8 mouse cellular contexts compared by ENCODE assay signal in the genomic region with DNA sequence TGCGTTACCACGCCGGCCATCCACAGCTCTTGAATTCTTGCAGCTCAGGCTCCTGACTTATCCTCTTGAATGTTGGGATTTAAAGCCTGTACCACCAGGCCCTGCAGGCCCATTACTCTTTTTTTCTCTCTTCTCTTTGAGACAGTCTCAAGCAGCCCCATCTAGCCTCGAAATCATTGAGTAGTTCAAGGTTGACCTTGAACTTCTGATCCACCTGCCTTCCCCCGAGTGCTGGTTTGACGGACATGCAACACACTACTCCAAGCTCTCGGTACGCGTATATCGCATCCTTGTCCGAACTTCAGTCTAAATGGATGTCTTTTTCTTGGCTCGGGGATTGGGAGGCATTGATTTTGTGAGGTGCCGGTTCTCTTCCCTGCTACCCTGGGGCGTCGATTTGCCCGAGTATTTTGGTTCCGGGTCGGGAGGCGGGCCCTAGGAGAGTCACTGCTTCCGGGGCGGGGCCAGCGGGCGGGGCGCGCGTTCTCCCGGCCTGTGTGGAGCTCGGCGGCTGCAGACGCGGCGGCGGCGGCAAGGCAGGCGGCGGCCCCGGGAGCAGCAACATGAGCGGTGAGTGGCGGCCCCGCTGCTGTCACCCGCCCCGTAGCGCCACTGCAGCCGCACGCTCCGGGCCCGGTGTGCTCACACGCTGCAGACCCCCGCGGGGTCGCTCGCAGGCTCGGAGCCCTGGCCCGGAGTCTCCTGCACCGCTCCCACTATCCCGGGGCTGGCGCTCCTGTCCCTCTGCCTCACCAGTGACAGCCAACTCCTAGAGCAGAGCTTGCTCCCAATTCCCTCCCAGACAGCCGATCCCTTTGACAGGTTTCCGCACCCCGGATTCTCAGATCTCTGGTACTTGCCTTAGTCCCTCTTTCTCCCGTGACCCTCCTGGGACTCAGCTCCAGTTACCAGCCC. TPM values are rescaled to one million over a fixed set of nuclear protein-coding genes. Genes with fewer than 3 reads are reported as not detected.
DNase-seq lines count a peak whose midpoint lies in the region; ATAC-seq and TF ChIP-seq lines count a peak whose summit lies in the region.

Snx29 (plus strand) TSS at position 500 of the 915 bp plus-strand sequence.

- intact Hi-C loops in heart, postnatal 36 days (cut with DNase I), result loop anchor here (2.0 kb wide), 3 partner anchors 68 to 120 kb away; partner anchors contain the start of genes Gspt1 and Rsl1d1

- H3K4me2 ChIP-seq in forebrain, embryonic 16.5 days (ENCODE audit: low read length), result peak within 1 kb of the TSS; percentile 95
- H3K4me2 ChIP-seq in lung, embryonic 14.5 days, result peak within 1 kb of the TSS; percentile 96

- no peaks in the 10 kb centered on the region for H3K9me3 ChIP-seq in ES-E14 (ENCODE audit: control insufficient read depth, insufficient read depth, low read depth, low read length)
- no peaks in the 10 kb centered on the region for H3K9me3 ChIP-seq in forebrain, embryonic 16.5 days (ENCODE audit: control insufficient read depth, low read length)
- H3K9me3 ChIP-seq in lung, embryonic 14.5 days (ENCODE audit: low read depth, low read length), result no peaks in the 10 kb centered on the region

- ATAC-seq in forebrain, embryonic 16.5 days, result peak; percentile 99
- peak; percentile 98 for ATAC-seq in lung, embryonic 14.5 days (ENCODE audit: insufficient read depth)

- H3K4me3 ChIP-seq in ES-E14 (ENCODE audit: insufficient read depth in 1 of 2, low read depth in 1 of 2, low read length in 2 of 2, poor library complexity in 1 of 2, severe bottlenecking in 1 of 2), result peak within 1 kb of the TSS; percentile 85 to 92
- H3K4me3 ChIP-seq in forebrain, embryonic 16.5 days (replicated peaks; ENCODE audit: low read length), result peak within 1 kb of the TSS; percentile 73
- peak within 1 kb of the TSS; percentile 83 for H3K4me3 ChIP-seq in layer of hippocampus, adult 2 months
- H3K4me3 ChIP-seq in lung, embryonic 14.5 days (ENCODE audit: low read depth, low read length), result peak within 1 kb of the TSS; percentile 86
- peak within 1 kb of the TSS; percentile 63 for H3K4me3 ChIP-seq in olfactory bulb, adult 2 months (ENCODE audit: insufficient read depth, low read depth, low read length)
- H3K4me3 ChIP-seq in thymus, adult 2 months (ENCODE audit: control insufficient read depth, insufficient read depth, low read length), result peak within 1 kb of the TSS; percentile 93

- H3K9ac ChIP-seq in ES-E14 (ENCODE audit: insufficient read depth, low read depth, low read length, poor library complexity, severe bottlenecking), result peak within 1 kb of the TSS; percentile 86
- H3K9ac ChIP-seq in forebrain, embryonic 16.5 days (replicated peaks; ENCODE audit: low read depth, low read length), result peak within 1 kb of the TSS; percentile 87
- H3K9ac ChIP-seq in lung, embryonic 14.5 days, result peak within 1 kb of the TSS; percentile 76

- H3K27ac ChIP-seq in ES-E14 (ENCODE audit: insufficient read depth, low read depth, low read length, poor library complexity, severe bottlenecking), result peak within 1 kb of the TSS; percentile 64; the same call in 1 of the 2 replicates
- peak within 1 kb of the TSS; percentile 91 for H3K27ac ChIP-seq in forebrain, embryonic 16.5 days (ENCODE audit: low read length)
- H3K27ac ChIP-seq in layer of hippocampus, adult 2 months, result peak within 1 kb of the TSS; percentile 94
- peak within 1 kb of the TSS; percentile 50; the same call in 1 of the 2 replicates for H3K27ac ChIP-seq in lung, embryonic 14.5 days (ENCODE audit: low read depth)
- H3K27ac ChIP-seq in olfactory bulb, adult 2 months (ENCODE audit: insufficient read depth, low read depth, low read length), result peak within 1 kb of the TSS; percentile 72
- peak within 1 kb of the TSS; percentile 15; the same call in 1 of the 2 replicates for H3K27ac ChIP-seq in thymus, adult 2 months (ENCODE audit: control insufficient read depth, insufficient read depth, low read length)

- peak; percentile 91 for TF ChIP-seq POLR2A in olfactory bulb, adult 2 months (IDR thresholded peaks at IDR 0.05; ENCODE audit: insufficient read depth, low read depth, low read length)
- peak; percentile 86; the same call in 1 of the 2 replicates for TF ChIP-seq POLR2A in thymus, adult 2 months (IDR thresholded peaks at IDR 0.05; ENCODE audit: control insufficient read depth, extremely low read depth, insufficient read depth, low read length, poor library complexity)

- in situ Hi-C loops in ES-E14 (cut with MboI; ENCODE audit: low sequenced_read_pairs in 2 of 2, unreplicated experiment in 2 of 2), result no loop called here

- WGBS in forebrain, embryonic 16.5 days, result 5% methylated on average over 47 of the region's 61 CpGs
- WGBS in lung, embryonic 14.5 days, result 4% methylated on average over 61 of the region's 61 CpGs
- WGBS in olfactory bulb, adult 2 months, result 4% methylated on average over 56 of the region's 61 CpGs
- WGBS in thymus, adult 2 months, result 6% methylated on average over 61 of the region's 61 CpGs

- H3K4me1 ChIP-seq in ES-E14 (ENCODE audit: control insufficient read depth in 2 of 2, insufficient read depth in 2 of 2, low read length in 2 of 2, poor library complexity in 1 of 2), result no peaks in the 10 kb centered on the region
- peaks cover 15% of the 10 kb centered on the region for H3K4me1 ChIP-seq in forebrain, embryonic 16.5 days (replicated peaks; ENCODE audit: control insufficient read depth, insufficient read depth, low read length)
- H3K4me1 ChIP-seq in lung, embryonic 14.5 days (ENCODE audit: insufficient read depth), result peaks cover 5% of the 10 kb centered on the region; the same call in 1 of the 2 replicates
- peaks cover 6% of the 10 kb centered on the region; the same call in 1 of the 2 replicates for H3K4me1 ChIP-seq in olfactory bulb, adult 2 months (ENCODE audit: control insufficient read depth, insufficient read depth, low read length)
- peaks cover 11% of the 10 kb centered on the region for H3K4me1 ChIP-seq in thymus, adult 2 months (replicated peaks; ENCODE audit: control insufficient read depth, insufficient read depth, low read length)

- no peaks in the 10 kb centered on the region for H3K27me3 ChIP-seq in forebrain, embryonic 16.5 days (replicated peaks; ENCODE audit: control insufficient read depth, insufficient read depth, low read length)
- H3K27me3 ChIP-seq in lung, embryonic 14.5 days (ENCODE audit: insufficient read depth, low read length), result no peaks in the 10 kb centered on the region
- H3K27me3 ChIP-seq in thymus, adult 2 months (ENCODE audit: control insufficient read depth, insufficient read depth, low read length), result no peaks in the 10 kb centered on the region

- no peaks in the 10 kb centered on the region for H3K36me3 ChIP-seq in ES-E14 (ENCODE audit: control insufficient read depth, insufficient read depth, low read length, poor library complexity, severe bottlenecking)
- H3K36me3 ChIP-seq in forebrain, embryonic 16.5 days (ENCODE audit: control insufficient read depth, insufficient read depth), result no peaks in the 10 kb centered on the region
- no peaks in the 10 kb centered on the region for H3K36me3 ChIP-seq in lung, embryonic 14.5 days (ENCODE audit: insufficient read depth)
- no peaks in the 10 kb centered on the region for H3K36me3 ChIP-seq in thymus, adult 2 months (ENCODE audit: control insufficient read depth, insufficient read depth, low read length)

- peak; percentile 86 for DNase-seq in ES-E14 (ENCODE audit: low read depth, low spot score)
- DNase-seq in cerebellum, adult 11-12 months, result peak; percentile 95
- DNase-seq in heart, postnatal 36 days, result peak; percentile 99 to 100
- peak; percentile 97 to 99 for DNase-seq in layer of hippocampus, adult 2 months (ENCODE audit: low spot score in 2 of 2)
- DNase-seq in lung, embryonic 14.5 days, result peak; percentile 96
- DNase-seq in thymus, adult 2 months, result peak; percentile 99

- TF ChIP-seq CTCF in layer of hippocampus, adult 2 months (conservative IDR thresholded peaks at IDR 0.05), result no peak
- no peak for TF ChIP-seq CTCF in lung, embryonic 14.5 days (IDR thresholded peaks at IDR 0.05; ENCODE audit: low read depth)
- TF ChIP-seq CTCF in olfactory bulb, adult 2 months (IDR thresholded peaks at IDR 0.05; ENCODE audit: insufficient read depth, low read depth, low read length), result no peak
- TF ChIP-seq CTCF in thymus, adult 2 months (IDR thresholded peaks at IDR 0.05; ENCODE audit: borderline replicate concordance, control insufficient read depth, extremely low read depth, insufficient read depth, low read length, poor library complexity), result 0 out of 2 replicates have a peak, but pooled peaks have one; percentile 30

TF ChIP-seq in ES-E14, 5 proteins besides CTCF, POLR2A, EP300 and RAD21:
- TF ChIP-seq ZC3H11A (IDR thresholded peaks at IDR 0.05; ENCODE audit: borderline replicate concordance, low read depth, low read length) (no peak), CHD2 (IDR thresholded peaks at IDR 0.05; ENCODE audit: low read depth, low read length) (0 out of 2 replicates have a peak, but pooled peaks have one; percentile 56), HCFC1 (IDR thresholded peaks at IDR 0.05; ENCODE audit: borderline replicate concordance, insufficient read depth, low read length) (peak; percentile 78), MAFK (IDR thresholded peaks at IDR 0.05; ENCODE audit: insufficient read depth, low read depth, low read length) (no peak)

RNA-seq across cellular contexts. Expression of gene Snx29, which starts in this region (rescaled TPM):
- 9.6 and 13.4 TPM in 2 replicates for total RNA-seq in ES-E14 (2012; rRNA removed)
- 11.5 and 18.5 TPM in 2 replicates for polyA plus RNA-seq in forebrain, embryonic 16.5 days (2015; fragmentation: Nextera tagmentation; extraction: Ambion mirVana)
- 10 to 100 TPM; 10.8 to 14.9 TPM for total RNA-seq in heart, postnatal 36 days (2021)
- total RNA-seq in layer of hippocampus, adult 2 months (2021), result 10 to 100 TPM; 23.8 to 24.9 TPM
- polyA plus RNA-seq in lung, embryonic 14.5 days (2014; fragmentation: Nextera tagmentation; extraction: Ambion mirVana), result 10.3 and 10.8 TPM in 2 replicates
- polyA plus RNA-seq in olfactory bulb, adult 2 months (2012; ENCODE audit: insufficient read depth, insufficient read length, low replicate concordance, missing spikeins), result not detected in 2 replicates
- 15.0 and 16.9 TPM in 2 replicates for polyA plus RNA-seq in thymus, adult 2 months (2012; rRNA removed)

Comparison
In these comparisons a context has a peak if more than half of its experiments do, and no peak if none do; other contexts are left out.
1. Peak in every context shown above with its lines: DNase-seq, ATAC-seq, H3K4me3 ChIP-seq and H3K27ac ChIP-seq.
2. H3K27ac ChIP-seq: peak in every context shown above with its lines; median percentile 94 in layer of hippocampus, adult 2 months; 91 in forebrain, embryonic 16.5 days; 72 in olfactory bulb, adult 2 months; 64 in ES-E14; 50 in lung, embryonic 14.5 days; 15 in thymus, adult 2 months.